Mouse (Mus musculus) lung, embryonic 14.5 days (tissue): ENCODE data around the gene Ccdc151. TPM values are rescaled to one million over a fixed set of nuclear protein-coding genes. Genes with fewer than 3 reads are reported as not detected.
A peak's percentile ranks its signal among the peaks of the same experiment; 100 is the strongest.

ENCODE experiments used
- ATAC-seq: fragments of 200-750 bp; cut with Nextera tagmentation; 2 replicates; pipeline ENCODE4 v1.8.0; 2017; ENCODE audit warnings: mild to moderate bottlenecking, moderate TSS enrichment, moderate library complexity; ENCODE audit not compliant: insufficient read depth
- DNase-seq: peaks from one replicate; pipeline ENCODE4 v3.0.0-alpha.2; 2015
- H3K27ac ChIP-seq: fragments of 300-500 bp; sonication (generic); 2 replicates; pipeline ENCODE4 v1.5.1; 2014; ENCODE audit warnings: low read depth, mild to moderate bottlenecking, moderate library complexity
- H3K27me3 ChIP-seq: fragments of 300-500 bp; sonication (generic); 2 replicates; pipeline ENCODE4 v1.6.1; 2014; ENCODE audit warnings: low read length, control low read depth; ENCODE audit not compliant: insufficient read depth
- H3K36me3 ChIP-seq: fragments of 300-500 bp; sonication (generic); 2 replicates; pipeline ENCODE4 v1.6.1; 2014; ENCODE audit warnings: control low read depth; ENCODE audit not compliant: insufficient read depth
- H3K4me1 ChIP-seq: fragments of 300-500 bp; sonication (generic); 2 replicates; pipeline ENCODE4 v1.6.1; 2014; ENCODE audit warnings: antibody characterized with exemption, control low read depth; ENCODE audit not compliant: insufficient read depth
- H3K4me2 ChIP-seq: fragments of 300-500 bp; sonication (generic); 2 replicates; pipeline ENCODE4 v1.6.1; 2014; ENCODE audit warnings: mild to moderate bottlenecking
- H3K4me3 ChIP-seq: fragments of 300-500 bp; sonication (generic); 2 replicates; pipeline ENCODE4 v1.5.1; 2014; ENCODE audit warnings: low read depth, low read length
- H3K9ac ChIP-seq: fragments of 300-500 bp; sonication (generic); 2 replicates; pipeline ENCODE4 v1.6.1; 2014
- H3K9me3 ChIP-seq: fragments of 300-500 bp; sonication (generic); 2 replicates; pipeline ENCODE4 v1.6.1; 2016; ENCODE audit warnings: low read depth, low read length, control low read depth
- CTCF ChIP-seq: IDR thresholded peaks from 2 replicates; pipeline ENCODE4 v1.5.1; 2016; ENCODE audit warnings: antibody characterized with exemption, low read depth
- WGBS: fragments of 180-500 bp; shearing (Covaris S2); extraction: QIAGEN DNeasy Blood & Tissue Kit; methylation state at CpG from one replicate; pipeline ENCODE4 v1.1.7; 2014; 5-methylcytosine and 5-hydroxymethylcytosine counted together
- polyA plus RNA-seq: library from polyadenylated mRNA; unstranded; fragments of >200 nt; fragmentation: Nextera tagmentation; extraction: Ambion mirVana; gene quantifications from 2 replicates; pipeline ENCODE4 v1.2.1, GENCODE M21; 2014

Ccdc151 gene
- polyA plus RNA-seq = 1.4 and 1.5 TPM in 2 replicates

DNA sequence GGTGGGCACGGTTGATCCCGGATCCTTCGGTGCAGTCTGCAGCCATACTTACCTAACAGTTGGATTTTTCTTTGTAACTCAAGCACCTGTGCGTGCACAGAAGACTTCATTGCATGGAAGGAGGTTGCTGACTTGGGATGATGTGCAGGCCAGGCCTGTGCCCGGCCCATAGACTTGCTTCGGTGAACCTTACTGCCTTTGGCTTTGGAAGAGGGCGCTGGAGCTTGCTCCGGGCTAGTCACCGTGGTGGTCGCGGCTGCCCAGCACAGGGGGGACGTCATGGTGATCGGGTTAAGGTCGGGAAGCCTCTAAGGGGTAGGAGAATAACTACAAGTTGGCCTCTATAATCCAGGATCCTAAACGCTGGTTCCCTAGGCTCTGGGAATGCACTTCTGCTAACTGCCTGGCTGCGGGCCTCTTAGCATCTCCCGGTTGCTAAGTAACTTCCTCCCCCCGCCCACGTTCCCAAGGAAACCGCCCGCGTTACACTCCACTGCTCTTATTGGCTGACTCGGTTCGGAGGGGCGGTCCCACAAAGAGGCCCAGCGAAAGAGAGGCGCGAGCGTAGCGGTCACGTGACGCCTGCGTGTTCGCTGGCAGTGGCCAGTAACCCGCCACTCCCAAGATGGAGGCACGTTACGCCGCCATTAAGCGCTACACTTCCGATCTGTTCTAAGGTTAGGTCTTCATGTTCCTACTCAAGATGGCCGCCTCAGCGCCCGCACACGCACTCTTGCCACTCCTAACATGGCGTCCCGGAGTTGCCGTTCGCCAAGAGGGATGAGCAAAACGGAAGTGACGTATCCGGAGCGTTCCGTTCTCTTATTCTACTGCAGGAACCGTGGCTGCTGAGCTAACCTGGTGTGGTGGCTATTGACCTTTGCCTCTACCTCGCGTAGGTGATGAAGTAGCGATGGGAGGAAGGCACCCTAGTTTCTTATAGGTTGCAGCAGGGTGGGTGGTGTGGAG, at the start of gene Ccdc151, which contains the start of gene Prkcsh:
TSS of gene Ccdc151 (minus strand) at position 441 of the 969 bp plus-strand sequence.
TSS of gene Prkcsh (plus strand) at position 613 of the 969 bp plus-strand sequence.
- no peaks in the 10 kb centered on the region for H3K9me3 ChIP-seq
- peak within 1 kb of the TSS; percentile 68 for H3K9ac ChIP-seq
- DNase-seq (peak; percentile 99), ATAC-seq (peak; percentile 100)
- peaks cover 7% of the 10 kb centered on the region for H3K4me1 ChIP-seq
- H3K27me3 ChIP-seq = no peaks in the 10 kb centered on the region
- H3K4me2 ChIP-seq = peak within 1 kb of the TSS; percentile 79
- WGBS = 6% methylated on average over 57 of the region's 57 CpGs
- no peak for TF ChIP-seq CTCF
- peaks cover 31% of the 10 kb centered on the region for H3K36me3 ChIP-seq
- peak within 1 kb of the TSS; percentile 76 for H3K4me3 ChIP-seq
- H3K27ac ChIP-seq = peak within 1 kb of the TSS; percentile 34; the same call in 1 of the 2 replicates

DNA sequence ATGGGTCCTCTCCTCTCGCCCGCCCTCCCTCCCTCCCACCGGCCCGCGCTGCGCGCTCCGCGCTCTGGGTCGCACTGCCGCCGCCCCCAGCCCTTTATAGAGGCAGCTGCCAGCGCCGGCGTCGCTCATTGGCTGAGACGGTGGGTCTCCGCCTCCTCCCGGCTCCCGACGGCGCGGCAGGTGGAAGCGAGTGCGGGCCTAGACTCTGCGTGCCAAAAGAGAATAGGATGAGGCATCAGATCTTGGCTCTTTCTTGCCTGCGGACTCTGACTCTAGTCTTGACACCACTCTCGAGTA, 49.5 kb upstream of the Ccdc151 start, which contains the start of gene Elavl3:
TSS of gene Elavl3 (minus strand) at position 66 of the 297 bp plus-strand sequence.
- TF ChIP-seq CTCF = no peak
- H3K27ac ChIP-seq = no peak within 1 kb of the TSS
- H3K4me1 ChIP-seq = peaks cover 12% of the 10 kb centered on the region
- no peak for ATAC-seq
- H3K4me2 ChIP-seq = peak within 1 kb of the TSS; percentile 61
- no peaks in the 10 kb centered on the region for H3K9me3 ChIP-seq
- no peak within 1 kb of the TSS for H3K9ac ChIP-seq
- WGBS = 2% methylated on average over 21 of the region's 28 CpGs
- peaks cover 2% of the 10 kb centered on the region; the same call in 1 of the 2 replicates for H3K36me3 ChIP-seq
- DNase-seq = peak; percentile 15
- peak within 1 kb of the TSS; percentile 33 for H3K4me3 ChIP-seq
- H3K27me3 ChIP-seq = peaks cover 69% of the 10 kb centered on the region

- no peak for DNase-seq
- H3K36me3 ChIP-seq = no peaks in the 10 kb centered on the region
These were observed 48.9 kb upstream of the Ccdc151 start for GRCm38 (mm10) chr9:22051161-22051957.

DNA sequence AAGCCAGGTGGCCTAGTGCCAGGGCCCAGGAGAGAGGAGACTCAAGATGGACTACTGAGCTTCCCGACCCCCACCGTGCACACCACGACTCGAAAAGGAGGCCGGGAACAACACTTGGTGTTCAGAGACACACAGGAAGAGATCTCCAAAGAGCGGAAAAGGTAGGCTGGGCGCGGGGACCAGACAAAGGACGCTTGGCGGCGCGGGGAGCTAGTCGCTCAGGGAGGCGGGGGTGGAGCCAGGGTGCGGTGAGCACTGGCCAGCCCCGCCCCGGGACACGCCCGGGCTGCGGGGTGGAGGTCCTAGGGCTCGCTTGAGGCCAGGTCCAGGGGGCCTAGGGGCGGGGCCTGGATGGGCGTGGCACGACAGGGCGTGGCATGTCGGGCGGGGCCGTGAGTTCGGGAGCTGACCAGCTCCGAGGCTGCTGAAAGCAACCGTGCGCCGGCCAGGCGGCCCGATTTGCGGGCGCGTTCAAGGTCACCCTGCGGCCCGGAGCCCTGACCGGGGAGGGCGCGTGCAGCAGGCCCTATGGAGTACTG, 48.0 kb upstream of the Ccdc151 start:
- H3K36me3 ChIP-seq = no peaks in the 10 kb centered on the region
- no peaks in the 10 kb centered on the region for H3K9me3 ChIP-seq
- ATAC-seq (no peak), DNase-seq (peak; percentile 73)
- peaks cover 66% of the 10 kb centered on the region for H3K27me3 ChIP-seq
- H3K4me2 ChIP-seq = peak overlapping the region; percentile 61
- TF ChIP-seq CTCF = no peak
- H3K27ac ChIP-seq = no peak overlapping the region
- under 1% methylated on average over 41 of the region's 43 CpGs for WGBS
- peak overlapping the region; percentile 33 for H3K4me3 ChIP-seq
- H3K4me1 ChIP-seq = peaks cover 12% of the 10 kb centered on the region
- no peak overlapping the region; the same call in 1 of the 2 replicates for H3K9ac ChIP-seq

More at GRCm38 (mm10) chr9:22051161-22051957, 48.9 kb upstream of the Ccdc151 start:
- Histone ChIP-seq H3K9me3 (no peaks in the 10 kb centered on the region), H3K9ac (no peak overlapping the region), H3K4me1 (peaks cover 12% of the 10 kb centered on the region), H3K27me3 (peaks cover 69% of the 10 kb centered on the region), H3K27ac (no peak overlapping the region), H3K4me3 (peak overlapping the region; percentile 33), H3K4me2 (peak overlapping the region; percentile 61)
- WGBS = 3% methylated on average over 61 of the region's 67 CpGs
- TF ChIP-seq CTCF = no peak
- ATAC-seq = 0 out of 2 replicates have a peak, but pooled peaks have one; percentile 9

DNA sequence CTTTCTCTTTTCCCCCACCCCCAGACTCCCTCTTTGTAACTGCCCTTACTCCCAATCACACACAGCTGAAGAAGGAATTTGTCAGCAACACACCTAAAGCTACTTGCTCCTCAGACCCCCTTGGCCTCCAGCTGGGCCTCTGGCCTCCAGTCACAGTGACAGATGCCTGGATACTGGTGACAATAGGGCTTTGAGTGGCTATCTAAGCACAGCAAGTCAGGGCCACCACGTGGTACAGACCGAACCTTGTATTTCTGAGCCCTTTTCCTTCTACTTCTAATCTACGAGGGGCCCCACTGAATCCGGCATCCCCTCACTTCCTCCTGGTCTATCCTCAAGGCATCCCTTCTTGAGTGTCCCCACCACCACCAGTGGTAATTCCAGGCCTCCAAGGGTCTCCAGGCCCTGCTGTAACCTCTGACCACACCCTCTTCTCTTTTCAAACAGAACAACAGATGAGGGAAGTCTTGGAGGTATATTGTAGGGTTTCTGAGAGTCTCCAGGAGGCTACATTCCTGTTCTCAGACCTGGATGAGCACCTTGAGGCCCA, 47.4 kb upstream of the Ccdc151 start:
- DNase-seq (no peak), ATAC-seq (no peak)
- H3K27me3 ChIP-seq = peaks cover 60% of the 10 kb centered on the region
- no peaks in the 10 kb centered on the region for H3K9me3 ChIP-seq
- no peak for TF ChIP-seq CTCF
- peaks cover 12% of the 10 kb centered on the region for H3K4me1 ChIP-seq
- H3K4me3 ChIP-seq = peak overlapping the region; percentile 33; the same call in 1 of the 2 replicates
- 42% methylated on average over 4 of the region's 4 CpGs for WGBS
- H3K36me3 ChIP-seq = no peaks in the 10 kb centered on the region
- no peak overlapping the region for H3K27ac ChIP-seq
- no peak overlapping the region for H3K4me2 ChIP-seq
- no peak overlapping the region for H3K9ac ChIP-seq

GRCm38 (mm10) chr9:22049315-22049714, 46.9 kb upstream of the Ccdc151 start:
- no peak for ATAC-seq
- H3K27ac ChIP-seq = no peak overlapping the region
- no peak for DNase-seq
- no peak for TF ChIP-seq CTCF
- peaks cover 55% of the 10 kb centered on the region for H3K27me3 ChIP-seq
- peaks cover 12% of the 10 kb centered on the region for H3K4me1 ChIP-seq
- 64% methylated on average over 11 of the region's 11 CpGs for WGBS
- H3K36me3 ChIP-seq = no peaks in the 10 kb centered on the region
- no peak overlapping the region for H3K9ac ChIP-seq
- no peak overlapping the region for H3K4me3 ChIP-seq
- no peaks in the 10 kb centered on the region for H3K9me3 ChIP-seq
- no peak overlapping the region for H3K4me2 ChIP-seq
